Mouse (Mus musculus) telencephalon, adult 2 months (tissue): ENCODE results near the gene Srpk1.
"Not testable (repeated sequence)": the region's sequence is repeated elsewhere in the genome, so short reads cannot be mapped to it uniquely, and the experiment has no call there.

Experiments used
- DNase-seq: peaks from one replicate; pipeline ENCODE4 v3.0.0-alpha.2; 2011; ENCODE audit warnings: low read depth, low spot score

Srpk1 gene

GRCm38 (mm10) chr17:28556635-28557396 lies 65.7 kb downstream of the Srpk1 start:
- DNase-seq: no peak

DNA sequence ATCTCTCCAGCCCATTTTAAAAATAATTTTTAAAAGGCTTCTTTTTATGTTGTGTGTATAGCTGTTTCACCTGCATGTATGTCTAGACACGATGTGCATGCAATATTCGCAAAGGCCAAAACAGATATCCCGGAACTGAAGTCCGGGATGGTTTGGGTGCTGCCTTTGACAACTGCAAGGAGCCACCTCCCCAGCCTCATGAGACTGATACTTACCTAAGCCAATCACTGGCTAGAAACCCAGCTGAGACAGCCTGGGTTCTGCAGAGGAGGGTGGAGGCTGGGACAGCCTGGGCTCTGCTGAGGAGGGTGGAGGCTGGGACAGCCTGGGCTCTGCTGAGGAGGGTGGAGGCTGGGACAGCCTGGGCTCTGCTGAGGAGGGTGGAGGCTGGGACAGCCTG lies 68.5 kb downstream of the Srpk1 start:
- DNase-seq: not testable (repeated sequence)

GRCm38 (mm10) chr17:28553040-28553793 lies 69.3 kb downstream of the Srpk1 start:
- peak; percentile 22 for DNase-seq

- DNase-seq: no peak
These were observed 73.4 kb downstream of the Srpk1 start, which contains the start of gene Clpsl2 for GRCm38 (mm10) chr17:28549111-28549510. Clpsl2 (plus strand) TSS chr17:28549411.

GRCm38 (mm10) chr17:28548550-28548949 lies 74.0 kb downstream of the Srpk1 start:
- DNase-seq: no peak

- no peak for DNase-seq
These were observed 75.6 kb downstream of the Srpk1 start for GRCm38 (mm10) chr17:28546925-28547324.

DNA sequence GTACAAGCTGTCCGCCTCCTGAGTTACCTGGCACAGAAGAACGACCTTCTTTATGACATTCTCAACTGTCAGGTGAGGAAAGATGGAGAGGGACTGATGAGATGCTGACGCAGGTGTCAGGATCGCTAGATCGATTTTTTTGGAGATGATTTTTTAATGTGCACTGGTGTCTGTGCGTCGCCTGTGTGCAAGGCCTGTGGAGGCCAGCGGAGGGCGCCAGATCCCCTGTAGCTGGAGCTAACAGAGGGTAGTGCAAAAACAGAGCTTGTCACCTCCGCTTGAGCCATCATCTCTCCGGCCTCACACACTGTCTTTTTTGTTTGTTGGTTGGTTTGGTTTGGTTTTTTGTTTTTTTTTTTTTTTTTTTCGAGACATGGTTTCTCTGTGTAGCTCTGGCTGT lies 84.6 kb downstream of the Srpk1 start:
- DNase-seq: no peak
